Mouse (Mus musculus) heart, adult 2 months (tissue): ENCODE data around the gene Ccnt1. TPM values are rescaled to one million over a fixed set of nuclear protein-coding genes. Genes with fewer than 3 reads are reported as not detected.

Experiments used
- DNase-seq, 2 experiments: peaks; one replicate each; pipeline ENCODE4 v3.0.0; 2021
- H3K27ac ChIP-seq: fragments of 200-600 bp; 2 replicates; pipeline ENCODE4 v1.8.1; 2022
- H3K27me3 ChIP-seq: fragments of 200-500 bp; 2 replicates; pipeline ENCODE4 v1.6.1; 2012; ENCODE audit warnings: mild to moderate bottlenecking, low read length, inconsistent platforms, mixed read lengths; ENCODE audit not compliant: control insufficient read depth, insufficient read depth
- H3K36me3 ChIP-seq: fragments of 200-500 bp; 2 replicates; pipeline ENCODE4 v1.6.1; 2012; ENCODE audit warnings: low read length, inconsistent platforms; ENCODE audit not compliant: control insufficient read depth, insufficient read depth
- H3K4me1 ChIP-seq: fragments of 200-500 bp; 2 replicates; pipeline ENCODE4 v1.6.1; 2011; ENCODE audit warnings: low read length; ENCODE audit not compliant: control insufficient read depth, insufficient read depth
- H3K4me3 ChIP-seq: fragments of 200-600 bp; 2 replicates; pipeline ENCODE4 v1.8.1; 2022
- H3K79me2 ChIP-seq: fragments of 200-500 bp; replicated peaks from 2 replicates; pipeline ENCODE4 v1.6.1; 2012; ENCODE audit warnings: mild to moderate bottlenecking, inconsistent platforms, low read length, moderate library complexity, mixed read lengths; ENCODE audit not compliant: control insufficient read depth, insufficient read depth
- H3K9ac ChIP-seq: fragments of 200-500 bp; 2 replicates; pipeline ENCODE4 v1.6.1; 2012; ENCODE audit warnings: low read depth, mild to moderate bottlenecking, control low read depth, inconsistent platforms, low read length, mixed read lengths
- CTCF ChIP-seq: fragments of 200-600 bp; IDR thresholded peaks from 2 replicates; pipeline ENCODE4 v1.8.1; 2022; ENCODE audit warnings: antibody characterized with exemption, mild to moderate bottlenecking, moderate library complexity
- EP300 ChIP-seq: fragments of 200-500 bp; IDR thresholded peaks from 2 replicates; pipeline ENCODE4 v1.6.1; 2011; ENCODE audit warnings: low read depth, low read length, control low read depth; ENCODE audit not compliant: insufficient read depth
- POLR2A ChIP-seq: fragments of 200-500 bp; IDR thresholded peaks from 2 replicates; pipeline ENCODE4 v1.6.1; 2011; ENCODE audit warnings: mild to moderate bottlenecking, low read depth, low read length, control low read depth; ENCODE audit not compliant: insufficient read depth
- WGBS: fragments of 180-500 bp; shearing (Covaris S2); methylation state at CpG from one replicate; pipeline ENCODE4 v1.1.7; 2018; 5-methylcytosine and 5-hydroxymethylcytosine counted together
- intact Hi-C: fragments of 180-260 bp; cut with DNase I; formaldehyde crosslinking; loops from one replicate; pipeline ENCODE4 v1.15.1; 2025
- polyA plus RNA-seq: library from polyadenylated mRNA; depleted of rRNA; stranded (reverse); fragments of >200 nt; gene quantifications from 2 replicates; pipeline ENCODE4 v1.2.3, GENCODE M21; 2012
- total RNA-seq, 2 experiments: library from RNA; stranded (reverse); gene quantifications; 2 replicates each; pipeline ENCODE4 v1.2.3; 2021

The Ccnt1 gene
- total and polyA plus RNA-seq, 3 experiments = 9.3 to 27.6 (median 26.8) TPM

DNA sequence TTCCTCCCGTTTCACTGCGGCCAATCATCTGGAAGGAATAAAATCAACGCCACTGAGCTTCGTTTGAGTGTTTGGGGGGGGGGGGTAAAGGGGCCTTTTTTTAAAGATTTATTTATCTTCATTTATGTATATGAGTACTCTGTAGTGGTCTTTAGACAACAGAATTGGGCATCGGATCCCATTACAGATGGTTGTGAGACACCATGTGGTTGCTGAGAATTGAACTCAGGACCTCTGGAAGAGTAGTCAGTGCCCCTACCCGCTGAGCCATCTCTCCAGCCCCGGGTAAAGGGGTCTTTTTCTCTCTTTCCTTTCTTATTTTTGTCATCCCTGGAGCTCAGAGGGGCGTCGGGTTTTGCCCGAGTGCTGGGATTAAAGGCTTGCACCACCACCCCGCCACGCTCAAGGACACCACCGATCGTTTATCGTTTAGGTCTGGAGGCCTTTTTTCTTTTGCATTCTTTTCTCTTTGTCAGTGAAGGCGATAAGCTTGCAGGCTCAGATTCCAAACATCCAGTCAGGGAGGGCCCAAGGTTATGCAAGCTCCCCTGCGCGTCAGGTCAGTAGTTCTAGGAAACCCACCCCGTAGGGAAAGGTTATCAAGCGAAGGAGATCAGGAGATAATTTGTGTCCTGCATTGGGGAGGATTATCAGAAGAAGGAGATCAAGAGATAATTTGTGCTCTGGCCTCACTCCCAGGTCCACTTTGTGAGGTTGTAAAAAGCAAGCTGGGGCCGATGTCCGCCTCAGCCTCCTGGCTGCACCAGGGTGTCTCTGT lies 2.3 kb downstream of the Ccnt1 start:
- intact Hi-C loops = no loop called here
- TF ChIP-seq EP300 (no peak), CTCF (no peak), POLR2A (no peak)

DNA sequence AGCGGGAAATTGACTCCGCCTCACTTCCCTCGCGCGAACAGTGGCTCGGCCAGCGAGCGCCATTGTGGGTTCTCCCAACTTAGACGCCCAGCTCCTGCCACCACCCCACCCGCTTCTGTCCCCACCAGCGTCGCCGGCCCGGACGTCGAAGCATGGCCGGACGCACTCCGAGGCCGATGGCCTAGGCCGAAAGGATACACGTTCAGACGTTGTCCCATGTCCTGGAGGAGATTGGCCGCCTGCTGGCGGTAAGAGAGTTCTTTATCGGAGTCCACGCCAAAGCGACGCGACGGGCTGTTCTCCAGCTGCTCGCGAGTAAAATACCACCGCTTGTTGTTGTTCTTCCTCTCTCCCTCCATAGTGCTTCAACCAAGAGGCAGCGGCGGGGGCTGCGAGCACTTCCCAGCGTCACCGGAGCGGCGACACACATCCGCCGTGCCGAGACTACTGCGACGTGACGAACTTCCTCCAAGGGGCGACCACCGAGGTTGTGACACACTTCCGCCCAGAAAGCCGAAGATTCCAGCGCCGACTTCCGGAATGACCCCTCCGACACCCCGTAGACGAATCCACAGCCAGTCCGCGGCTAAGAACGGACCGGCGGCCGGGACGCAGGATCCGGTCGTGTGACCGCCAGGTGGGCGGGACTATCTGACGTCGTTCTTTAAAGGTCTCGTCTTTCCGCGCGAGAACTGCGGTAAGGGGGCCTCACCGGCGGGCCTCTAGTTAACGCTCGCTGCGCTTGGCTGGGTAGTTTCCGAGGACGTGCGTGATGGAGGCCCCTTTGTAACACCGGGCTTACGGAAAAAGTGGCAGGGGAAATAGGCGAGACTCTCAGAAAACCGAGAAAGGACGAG lies 3.2 kb downstream of the Ccnt1 start:
- Histone ChIP-seq H3K79me2 (peaks cover 6% of the 10 kb centered on the region), H3K4me1 (peaks cover 10% of the 10 kb centered on the region), H3K4me3 (peak overlapping the region; percentile 89), H3K27ac (peak overlapping the region; percentile 96), H3K27me3 (no peaks in the 10 kb centered on the region), H3K9ac (peak overlapping the region; percentile 93), H3K36me3 (peaks cover 20% of the 10 kb centered on the region)
- DNase-seq = peak; percentile 100
- WGBS = under 1% methylated on average over 88 of the region's 88 CpGs
- intact Hi-C loops = loop anchor here (2.0 kb wide), 2 partner anchors 33 to 57 kb away; partner anchors contain the start of gene Kansl2
- TF ChIP-seq POLR2A = peak; percentile 96
- peak; percentile 67 for TF ChIP-seq CTCF
- TF ChIP-seq EP300 = peak; percentile 75

More for the DNA sequence above, 2.3 kb downstream of the Ccnt1 start:
- peaks cover 10% of the 10 kb centered on the region for H3K4me1 ChIP-seq
- peaks cover 5% of the 10 kb centered on the region for H3K79me2 ChIP-seq
- 8% methylated on average over 22 of the region's 22 CpGs for WGBS
- H3K27me3 ChIP-seq = no peaks in the 10 kb centered on the region
- peak overlapping the region; percentile 93 for H3K9ac ChIP-seq
- no peak for DNase-seq
- peaks cover 15% of the 10 kb centered on the region for H3K36me3 ChIP-seq
- peak overlapping the region; percentile 94 for H3K27ac ChIP-seq
- peak overlapping the region; percentile 89 for H3K4me3 ChIP-seq

DNA sequence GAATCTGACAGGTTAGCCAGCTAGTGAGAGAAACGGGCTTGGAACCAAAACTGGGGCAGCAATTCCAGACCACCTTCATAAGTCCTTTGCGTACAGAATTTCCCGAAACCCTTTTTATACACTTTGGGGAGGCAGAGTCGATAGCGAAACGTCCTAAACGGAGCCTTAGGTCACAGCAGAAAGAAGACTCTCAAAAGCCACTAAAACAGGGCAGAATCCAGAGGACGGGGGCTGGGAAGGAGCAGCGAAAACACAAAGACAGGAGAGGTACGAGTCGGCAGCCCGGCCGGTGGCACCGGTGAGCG lies 3.8 kb downstream of the Ccnt1 start:
- no peak for TF ChIP-seq EP300
- no peak for TF ChIP-seq CTCF
- TF ChIP-seq POLR2A = no peak
- under 1% methylated on average over 15 of the region's 15 CpGs for WGBS
- peak overlapping the region; percentile 83 for H3K9ac ChIP-seq
- intact Hi-C loops = loop anchor here (2.0 kb wide), 2 partner anchors 32 to 56 kb away; partner anchors contain the start of gene Kansl2
- H3K27me3 ChIP-seq = no peaks in the 10 kb centered on the region
- peaks cover 13% of the 10 kb centered on the region for H3K4me1 ChIP-seq
- H3K36me3 ChIP-seq = peaks cover 20% of the 10 kb centered on the region
- peak overlapping the region; percentile 68 for H3K4me3 ChIP-seq
- peak overlapping the region; percentile 96 for H3K27ac ChIP-seq
- no peak for DNase-seq
- H3K79me2 ChIP-seq = peaks cover 6% of the 10 kb centered on the region

DNA sequence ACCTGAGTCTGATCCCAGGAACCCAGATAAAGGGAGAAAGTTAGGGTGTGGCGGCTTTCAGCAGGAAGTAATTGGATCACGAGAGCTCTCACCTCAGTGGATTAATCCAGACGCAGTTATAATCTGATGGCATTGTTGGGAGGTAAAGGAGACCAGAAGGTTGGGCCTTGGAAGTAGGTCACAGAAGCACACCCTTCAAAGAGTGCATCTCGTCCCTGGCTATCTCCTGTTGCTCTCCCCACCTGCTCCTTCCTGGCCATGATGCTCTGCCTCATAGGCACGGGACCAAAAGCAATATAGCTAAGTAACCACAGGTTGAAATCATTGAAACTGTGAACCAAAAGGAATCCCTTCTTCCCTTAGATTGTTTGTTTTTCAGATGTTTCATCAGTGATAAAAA lies 13.5 kb downstream of the Ccnt1 start:
- no peak overlapping the region for H3K27ac ChIP-seq
- no peaks in the 10 kb centered on the region for H3K79me2 ChIP-seq
- TF ChIP-seq EP300 (no peak), POLR2A (no peak)
- peaks cover 22% of the 10 kb centered on the region for H3K36me3 ChIP-seq
- DNase-seq = no peak
- H3K4me1 ChIP-seq = peaks cover 3% of the 10 kb centered on the region
- H3K9ac ChIP-seq = no peak overlapping the region
- H3K27me3 ChIP-seq = no peaks in the 10 kb centered on the region
- WGBS = 79% methylated on average over 5 of the region's 5 CpGs
- intact Hi-C loops = no loop called here
- no peak overlapping the region for H3K4me3 ChIP-seq

DNA sequence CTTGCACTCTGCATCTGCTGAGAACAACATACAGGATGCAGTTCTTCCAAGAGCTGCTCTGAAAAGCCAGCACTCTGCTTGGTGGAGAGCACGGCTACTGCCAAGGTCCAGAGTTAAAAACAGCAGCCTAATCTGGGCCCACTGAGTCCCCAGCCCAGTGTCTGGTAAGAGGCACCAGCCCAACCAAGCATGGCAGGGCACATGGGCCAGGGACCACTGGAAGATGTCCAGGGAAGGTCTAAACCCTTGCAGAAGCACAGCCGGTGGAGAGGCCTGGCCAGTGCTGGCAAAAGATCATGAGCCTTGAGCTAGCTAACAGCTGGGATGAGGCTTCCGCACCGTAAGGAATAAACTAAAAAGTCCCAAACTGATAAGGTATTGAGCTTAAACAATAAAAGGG lies 14.8 kb downstream of the Ccnt1 start:
- intact Hi-C loops = no loop called here
- DNase-seq = peak in 1 of 2 experiments; percentile 61
- no peaks in the 10 kb centered on the region for H3K4me1 ChIP-seq
- H3K79me2 ChIP-seq = no peaks in the 10 kb centered on the region
- no peak overlapping the region for H3K27ac ChIP-seq
- peak; percentile 34; the same call in 1 of the 2 replicates for TF ChIP-seq EP300
- TF ChIP-seq POLR2A = no peak
- H3K36me3 ChIP-seq = peaks cover 22% of the 10 kb centered on the region
- H3K9ac ChIP-seq = no peak overlapping the region
- WGBS = 58% methylated on average over 4 of the region's 4 CpGs
- no peaks in the 10 kb centered on the region for H3K27me3 ChIP-seq
- no peak overlapping the region for H3K4me3 ChIP-seq
